Mouse (Mus musculus) midbrain, embryonic 12.5 days (tissue): ENCODE measurements around the gene Nek2. TPM values are rescaled to one million over a fixed set of nuclear protein-coding genes. Genes with fewer than 3 reads are reported as not detected.

Experiments used
- polyA plus RNA-seq: library from polyadenylated mRNA; unstranded; fragments of >200 nt; fragmentation: Nextera tagmentation; extraction: Ambion mirVana; gene quantifications from 2 replicates; pipeline ENCODE4 v1.2.1, GENCODE M21; 2016

Gene Nek2
- polyA plus RNA-seq, 1 experiment from 2014 or later = 44.2 TPM

Other genes starting within 250 kb of the Nek2 start
- 59.1 and 60.7 TPM in 2 replicates for gene Dtl, start 245.9 kb upstream of the Nek2 start, polyA plus RNA-seq
- 68.4 and 75.1 TPM in 2 replicates for gene Ints7, start 245.8 kb upstream of the Nek2 start, polyA plus RNA-seq
- gene Lpgat1, start 103.6 kb upstream of the Nek2 start, polyA plus RNA-seq = 37.7 and 37.9 TPM in 2 replicates
- gene Slc30a1, start 85.3 kb downstream of the Nek2 start, polyA plus RNA-seq = 3.6 and 4.2 TPM in 2 replicates
- 1.8 and 2.1 TPM in 2 replicates for gene Rd3, start 155.9 kb downstream of the Nek2 start, polyA plus RNA-seq